Mouse (Mus musculus) adrenal gland, adult 2 months (tissue): ENCODE measurements at regions not wholly inside any gene's neighbourhood (a gene's known extent, or its start where the extent isn't known, plus 50 kb on each side); places are given as distances from the start of the nearest gene placed in this dataset.

ENCODE experiments used
- DNase-seq: peaks from one replicate; pipeline ENCODE4 v3.0.0; 2021

GRCm38 (mm10) chr7:133232889-133233441, 108.8 kb upstream of the Ctbp2 start:
- DNase-seq: no peak

- DNase-seq: no peak
Measured at GRCm38 (mm10) chr7:133230806-133231205, 106.7 kb upstream of the Ctbp2 start.

- no peak for DNase-seq
Measured at GRCm38 (mm10) chr7:133223948-133224652, 99.9 kb upstream of the Ctbp2 start.

- no peak for DNase-seq
Measured at GRCm38 (mm10) chr7:133212328-133212727, 88.2 kb upstream of the Ctbp2 start.

- no peak for DNase-seq
Measured at GRCm38 (mm10) chr7:133205704-133206103, 81.5 kb upstream of the Ctbp2 start.

- no peak for DNase-seq
Measured at GRCm38 (mm10) chr7:133204485-133204884, 80.3 kb upstream of the Ctbp2 start.

- no peak for DNase-seq
Measured at GRCm38 (mm10) chr7:133203933-133204332, 79.8 kb upstream of the Ctbp2 start.

- DNase-seq: no peak
Measured at GRCm38 (mm10) chr7:133202092-133202880, 78.1 kb upstream of the Ctbp2 start.

- DNase-seq: peak; percentile 56
Measured at GRCm38 (mm10) chr7:133199046-133199445, 74.9 kb upstream of the Ctbp2 start.

GRCm38 (mm10) chr7:133189880-133190462, 65.8 kb upstream of the Ctbp2 start:
- DNase-seq: no peak

GRCm38 (mm10) chr7:133185931-133186601, 61.9 kb upstream of the Ctbp2 start:
- peak; percentile 85 for DNase-seq

- no peak for DNase-seq
Measured at GRCm38 (mm10) chr7:133184905-133185594, 60.9 kb upstream of the Ctbp2 start.

GRCm38 (mm10) chr7:133181388-133181787, 57.2 kb upstream of the Ctbp2 start:
- no peak for DNase-seq

- no peak for DNase-seq
Measured at GRCm38 (mm10) chr7:133177179-133177575, 53.0 kb upstream of the Ctbp2 start.

- DNase-seq: peak; percentile 48
Measured at GRCm38 (mm10) chr7:133176256-133177178, 52.4 kb upstream of the Ctbp2 start.
